Mouse (Mus musculus) MEL (cell line): ENCODE results near the gene Csf2. TPM values are rescaled to one million over a fixed set of nuclear protein-coding genes. Genes with fewer than 3 reads are reported as not detected.

ENCODE experiments used
- DNase-seq: peaks from one replicate; pipeline ENCODE4 v3.0.0; 2011; ENCODE audit warnings: low read depth, low spot score
- H3K27ac ChIP-seq: 2 replicates; pipeline ENCODE4 v1.5.1; 2012; ENCODE audit warnings: low read depth, mild to moderate bottlenecking, control low read depth, low read length, moderate library complexity; ENCODE audit not compliant: control insufficient read depth
- H3K27me3 ChIP-seq, 2 experiments: fragments of 150-350 bp in 1 of 2; sonication (generic) in 1 of 2; 2 replicates each; pipeline ENCODE4 v1.6.1; 2012; ENCODE audit warnings: low read length in 2 of 2, mild to moderate bottlenecking in 2 of 2, improper control_type of control experiment in 1 of 2, moderate library complexity in 1 of 2; ENCODE audit not compliant: insufficient read depth in 2 of 2, control insufficient read depth in 1 of 2
- H3K36me3 ChIP-seq, 2 experiments: 2 replicates each; pipeline ENCODE4 v1.6.1; 2012 to 2014; ENCODE audit warnings: low read length in 2 of 2, improper control_type of control experiment in 1 of 2, inconsistent platforms in 1 of 2, mild to moderate bottlenecking in 1 of 2; ENCODE audit not compliant: insufficient read depth in 2 of 2, control insufficient read depth in 1 of 2
- H3K4me1 ChIP-seq, 2 experiments: fragments of 150-350 bp in 1 of 2; sonication (generic) in 1 of 2; 2 replicates each; pipeline ENCODE4 v1.6.1; 2012; ENCODE audit warnings: low read length in 2 of 2, improper control_type of control experiment in 1 of 2, mild to moderate bottlenecking in 1 of 2; ENCODE audit not compliant: insufficient read depth in 2 of 2, control insufficient read depth in 1 of 2
- H3K4me3 ChIP-seq, 2 experiments: fragments of 150-350 bp in 1 of 2; sonication (generic) in 1 of 2; 2 replicates each; pipeline ENCODE4 v1.5.1; 2012; ENCODE audit warnings: low read depth in 2 of 2, low read length in 2 of 2, mild to moderate bottlenecking in 2 of 2, moderate library complexity in 2 of 2, control low read depth in 1 of 2, improper control_type of control experiment in 1 of 2; ENCODE audit not compliant: control insufficient read depth in 1 of 2, insufficient read depth in 1 of 2
- H3K79me2 ChIP-seq: 2 replicates; pipeline ENCODE4 v1.6.1; 2012; ENCODE audit warnings: mild to moderate bottlenecking, low read length, moderate library complexity; ENCODE audit not compliant: control insufficient read depth, poor library complexity, insufficient read depth
- H3K9ac ChIP-seq: 2 replicates; pipeline ENCODE4 v1.6.1; 2012; ENCODE audit warnings: low read depth, mild to moderate bottlenecking, control low read depth, low read length, moderate library complexity; ENCODE audit not compliant: control insufficient read depth, poor library complexity, severe bottlenecking
- H3K9me3 ChIP-seq: fragments of 150-350 bp; sonication (generic); replicated peaks from 2 replicates; pipeline ENCODE4 v1.6.1; 2012; ENCODE audit warnings: mild to moderate bottlenecking, low read length, improper control_type of control experiment, moderate library complexity; ENCODE audit not compliant: insufficient read depth
- CHD1 ChIP-seq: IDR thresholded peaks from 2 replicates; pipeline ENCODE4 v1.6.1; 2012; ENCODE audit warnings: low read depth, mild to moderate bottlenecking, inconsistent platforms, low read length, improper control_type of control experiment
- CTCF ChIP-seq, 3 experiments: IDR thresholded peaks in 2 of 3; conservative IDR thresholded peaks in 1 of 3; 2 replicates each; pipeline ENCODE4 v1.5.1; 2011 to 2012; ENCODE audit warnings: low read length in 3 of 3, low read depth in 2 of 3, mild to moderate bottlenecking in 2 of 3, improper control_type of control experiment in 1 of 3, inconsistent platforms in 1 of 3, mixed read lengths in 1 of 3, moderate library complexity in 1 of 3; ENCODE audit not compliant: control insufficient read depth in 1 of 3, insufficient read depth in 1 of 3, poor library complexity in 1 of 3, severe bottlenecking in 1 of 3
- E2F4 ChIP-seq: IDR thresholded peaks from 2 replicates; pipeline ENCODE4 v1.6.1; 2011; ENCODE audit warnings: low read depth, low read length, improper control_type of control experiment, borderline replicate concordance
- ETS1 ChIP-seq: IDR thresholded peaks from 2 replicates; pipeline ENCODE4 v1.6.1; 2012; ENCODE audit warnings: low read depth, mild to moderate bottlenecking, inconsistent platforms, low read length, improper control_type of control experiment, moderate library complexity
- JUND ChIP-seq: IDR thresholded peaks from 2 replicates; pipeline ENCODE4 v1.6.1; 2011; ENCODE audit warnings: low read depth, mild to moderate bottlenecking, improper control_type of control experiment, low read length
- MAFK ChIP-seq: IDR thresholded peaks from 2 replicates; pipeline ENCODE4 v1.6.1; 2011; ENCODE audit warnings: low read depth, mild to moderate bottlenecking, low read length, improper control_type of control experiment, borderline replicate concordance
- MYC ChIP-seq: IDR thresholded peaks from 2 replicates; pipeline ENCODE4 v1.6.1; 2011; ENCODE audit warnings: low read depth, mild to moderate bottlenecking, low read length, improper control_type of control experiment, moderate library complexity
- POLR2AphosphoS5 ChIP-seq: IDR thresholded peaks from 2 replicates; pipeline ENCODE4 v1.6.1; 2012; ENCODE audit warnings: low read depth, borderline replicate concordance, mild to moderate bottlenecking, inconsistent platforms, low read length, moderate library complexity, mixed read lengths
- USF1 ChIP-seq: IDR thresholded peaks from 2 replicates; pipeline ENCODE4 v1.6.1; 2014; ENCODE audit warnings: low read depth, mild to moderate bottlenecking, inconsistent platforms, low read length, improper control_type of control experiment, moderate library complexity
- polyA plus RNA-seq, 2 experiments: library from polyadenylated mRNA; stranded (reverse) in 1 of 2; unstranded in 1 of 2; fragments of >175 nt in 1 of 2; fragments of >200 nt in 1 of 2; gene quantifications; 2 replicates each; pipeline versions ENCODE4 v1.2.1 to v1.2.4; 2012; ENCODE audit warnings: low replicate concordance in 2 of 2, low read depth in 1 of 2; ENCODE audit not compliant: insufficient read length in 2 of 2, insufficient read depth in 1 of 2, missing spikeins in 1 of 2
- total RNA-seq: library from RNA; depleted of rRNA; stranded (reverse); fragments of 300-350 nt; gene quantifications from 2 replicates; pipeline ENCODE4 v1.2.3, GENCODE M21; 2012

Csf2 gene
- total and polyA plus RNA-seq, 3 experiments, result 0.15 TPM; not detected in 2

- no peak overlapping the region for H3K27ac ChIP-seq
- H3K79me2 ChIP-seq, result no peaks in the 10 kb centered on the region
- TF ChIP-seq JUND, result no peak
- TF ChIP-seq USF1, result no peak
- TF ChIP-seq POLR2AphosphoS5, result no peak
- no peak for TF ChIP-seq ETS1
- no peak for TF ChIP-seq E2F4
- DNase-seq, result no peak
- no peaks in the 10 kb centered on the region for H3K36me3 ChIP-seq
- H3K4me1 ChIP-seq, result no peaks in the 10 kb centered on the region; a peak in 1 of 4 replicates
- H3K9ac ChIP-seq, result no peak overlapping the region
- peaks cover 0 to 1% of the 10 kb centered on the region in 2 experiments; a peak in 3 of 4 replicates for H3K27me3 ChIP-seq
- H3K9me3 ChIP-seq, result no peaks in the 10 kb centered on the region
- H3K4me3 ChIP-seq, result no peak overlapping the region
These were observed 24.9 kb downstream of the Csf2 start for GRCm38 (mm10) chr11:54224475-54224986.

- H3K9me3 ChIP-seq, result no peaks in the 10 kb centered on the region
- no peaks in the 10 kb centered on the region; a peak in 1 of 4 replicates for H3K4me1 ChIP-seq
- no peak overlapping the region for H3K4me3 ChIP-seq
- no peaks in the 10 kb centered on the region for H3K36me3 ChIP-seq
- no peak overlapping the region for H3K27ac ChIP-seq
- DNase-seq, result no peak
- H3K9ac ChIP-seq, result no peak overlapping the region
- H3K79me2 ChIP-seq, result no peaks in the 10 kb centered on the region
- peaks cover 0 to 1% of the 10 kb centered on the region in 2 experiments; a peak in 3 of 4 replicates for H3K27me3 ChIP-seq
- TF ChIP-seq CTCF (IDR thresholded peaks at IDR 0.05 in 2 of 3, conservative IDR thresholded peaks at IDR 0.05 in 1 of 3; ENCODE audit: control insufficient read depth in 1 of 3, insufficient read depth in 1 of 3, low read depth in 2 of 3, low read length in 3 of 3, poor library complexity in 1 of 3, severe bottlenecking in 1 of 3) (no peak), POLR2AphosphoS5 (no peak), MAFK (no peak), MYC (no peak)
These were observed 25.6 kb downstream of the Csf2 start for GRCm38 (mm10) chr11:54223637-54224474.

GRCm38 (mm10) chr11:54219903-54220740 lies 29.3 kb downstream of the Csf2 start:
- H3K4me1 ChIP-seq, result peaks cover 0 to 4% of the 10 kb centered on the region in 2 experiments; a peak in 2 of 4 replicates
- TF ChIP-seq CHD1, result no peak
- no peak for TF ChIP-seq ETS1
- TF ChIP-seq CTCF (IDR thresholded peaks at IDR 0.05 in 2 of 3, conservative IDR thresholded peaks at IDR 0.05 in 1 of 3; ENCODE audit: control insufficient read depth in 1 of 3, insufficient read depth in 1 of 3, low read depth in 2 of 3, low read length in 3 of 3, poor library complexity in 1 of 3, severe bottlenecking in 1 of 3), result no peak
- no peak for DNase-seq
- no peak overlapping the region for H3K4me3 ChIP-seq
- H3K27ac ChIP-seq, result no peak overlapping the region
- H3K9me3 ChIP-seq, result no peaks in the 10 kb centered on the region
- peaks cover 0 to 1% of the 10 kb centered on the region in 2 experiments; a peak in 1 of 4 replicates for H3K27me3 ChIP-seq
- no peak overlapping the region for H3K9ac ChIP-seq
- H3K36me3 ChIP-seq, result peaks cover 0 to 2% of the 10 kb centered on the region in 2 experiments; a peak in 2 of 4 replicates
- no peaks in the 10 kb centered on the region for H3K79me2 ChIP-seq
